Mouse (Mus musculus): ENCODE measurements around the gene Tango6. TPM values are rescaled to one million over a fixed set of nuclear protein-coding genes. Genes with fewer than 3 reads are reported as not detected.
"Not testable (repeated sequence)": the region's sequence is repeated elsewhere in the genome, so short reads cannot be mapped to it uniquely, and the experiment has no call there.

Tango6 gene
- polyA plus RNA-seq, 1 experiment = 2.5 TPM

GRCm38 (mm10) chr8:106761867-106762523, 79.1 kb downstream of the Tango6 start:
- Histone ChIP-seq H3K27ac (replicated peaks; ENCODE audit: low read depth, low read length) (no peak overlapping the region), H3K4me3 (ENCODE audit: insufficient read depth, low read depth, low read length) (no peak overlapping the region), H3K4me1 (ENCODE audit: control insufficient read depth, insufficient read depth, insufficient read length, low read length) (no peaks in the 10 kb centered on the region)

GRCm38 (mm10) chr8:106764529-106764928, 81.7 kb downstream of the Tango6 start:
- no peak overlapping the region for H3K27ac ChIP-seq (replicated peaks; ENCODE audit: low read depth, low read length)
- no peaks in the 10 kb centered on the region for H3K4me1 ChIP-seq (ENCODE audit: control insufficient read depth, insufficient read depth, insufficient read length, low read length)
- no peak overlapping the region for H3K4me3 ChIP-seq (ENCODE audit: insufficient read depth, low read depth, low read length)

GRCm38 (mm10) chr8:106765570-106765969, 82.7 kb downstream of the Tango6 start:
- Histone ChIP-seq H3K4me3 (ENCODE audit: insufficient read depth, low read depth, low read length) (no peak overlapping the region), H3K27ac (replicated peaks; ENCODE audit: low read depth, low read length) (no peak overlapping the region), H3K4me1 (ENCODE audit: control insufficient read depth, insufficient read depth, insufficient read length, low read length) (peaks cover under 1% of the 10 kb centered on the region)

- Histone ChIP-seq H3K27ac (replicated peaks; ENCODE audit: low read depth, low read length) (no peak overlapping the region), H3K4me1 (ENCODE audit: control insufficient read depth, insufficient read depth, insufficient read length, low read length) (peaks cover 9% of the 10 kb centered on the region), H3K4me3 (ENCODE audit: insufficient read depth, low read depth, low read length) (no peak overlapping the region)
Observed at GRCm38 (mm10) chr8:106766736-106767135, 83.9 kb downstream of the Tango6 start.

GRCm38 (mm10) chr8:106769147-106769805, 86.4 kb downstream of the Tango6 start:
- Histone ChIP-seq H3K4me3 (ENCODE audit: insufficient read depth, low read depth, low read length) (no peak overlapping the region), H3K27ac (replicated peaks; ENCODE audit: low read depth, low read length) (no peak overlapping the region), H3K4me1 (ENCODE audit: control insufficient read depth, insufficient read depth, insufficient read length, low read length) (peaks cover 9% of the 10 kb centered on the region)

GRCm38 (mm10) chr8:106770596-106771179, 87.8 kb downstream of the Tango6 start:
- Histone ChIP-seq H3K4me3 (ENCODE audit: insufficient read depth, low read depth, low read length) (no peak overlapping the region), H3K4me1 (ENCODE audit: control insufficient read depth, insufficient read depth, insufficient read length, low read length) (peaks cover 9% of the 10 kb centered on the region), H3K27ac (replicated peaks; ENCODE audit: low read depth, low read length) (peak overlapping the region; percentile 47; the same call in 1 of the 2 replicates)

GRCm38 (mm10) chr8:106772094-106772493, 89.2 kb downstream of the Tango6 start:
- H3K4me3 ChIP-seq (ENCODE audit: insufficient read depth, low read depth, low read length) = no peak overlapping the region
- peaks cover 9% of the 10 kb centered on the region for H3K4me1 ChIP-seq (ENCODE audit: control insufficient read depth, insufficient read depth, insufficient read length, low read length)
- H3K27ac ChIP-seq (replicated peaks; ENCODE audit: low read depth, low read length) = peak overlapping the region; percentile 44

GRCm38 (mm10) chr8:106772501-106772900, 89.6 kb downstream of the Tango6 start:
- Histone ChIP-seq H3K27ac (replicated peaks; ENCODE audit: low read depth, low read length) (peak overlapping the region; percentile 52; the same call in 1 of the 2 replicates), H3K4me3 (ENCODE audit: insufficient read depth, low read depth, low read length) (no peak overlapping the region), H3K4me1 (ENCODE audit: control insufficient read depth, insufficient read depth, insufficient read length, low read length) (peaks cover 9% of the 10 kb centered on the region)

- no peak overlapping the region for H3K4me3 ChIP-seq (ENCODE audit: insufficient read depth, low read depth, low read length)
- H3K27ac ChIP-seq (replicated peaks; ENCODE audit: low read depth, low read length) = no peak overlapping the region
- peaks cover 9% of the 10 kb centered on the region for H3K4me1 ChIP-seq (ENCODE audit: control insufficient read depth, insufficient read depth, insufficient read length, low read length)
Observed at GRCm38 (mm10) chr8:106774567-106775320, 91.9 kb downstream of the Tango6 start.

- H3K27ac ChIP-seq (replicated peaks; ENCODE audit: low read depth, low read length) = no peak overlapping the region
- no peak overlapping the region for H3K4me3 ChIP-seq (ENCODE audit: insufficient read depth, low read depth, low read length)
- H3K4me1 ChIP-seq (ENCODE audit: control insufficient read depth, insufficient read depth, insufficient read length, low read length) = no peaks in the 10 kb centered on the region
Observed at GRCm38 (mm10) chr8:106789623-106790022, 106.8 kb downstream of the Tango6 start.

GRCm38 (mm10) chr8:106794820-106795219, 112.0 kb downstream of the Tango6 start:
- no peak overlapping the region for H3K27ac ChIP-seq (replicated peaks; ENCODE audit: low read depth, low read length)
- H3K4me1 ChIP-seq (ENCODE audit: control insufficient read depth, insufficient read depth, insufficient read length, low read length) = no peaks in the 10 kb centered on the region; the same call in 1 of the 2 replicates
- H3K4me3 ChIP-seq (ENCODE audit: insufficient read depth, low read depth, low read length) = no peak overlapping the region

GRCm38 (mm10) chr8:106799821-106800220, 117.0 kb downstream of the Tango6 start:
- no peak overlapping the region for H3K4me3 ChIP-seq (ENCODE audit: insufficient read depth, low read depth, low read length)
- H3K27ac ChIP-seq (replicated peaks; ENCODE audit: low read depth, low read length) = no peak overlapping the region
- H3K4me1 ChIP-seq (ENCODE audit: control insufficient read depth, insufficient read depth, insufficient read length, low read length) = peaks cover 12% of the 10 kb centered on the region

GRCm38 (mm10) chr8:106801261-106801660, 118.4 kb downstream of the Tango6 start:
- Histone ChIP-seq H3K4me1 (ENCODE audit: control insufficient read depth, insufficient read depth, insufficient read length, low read length) (peaks cover 12% of the 10 kb centered on the region), H3K4me3 (ENCODE audit: insufficient read depth, low read depth, low read length) (no peak overlapping the region), H3K27ac (replicated peaks; ENCODE audit: low read depth, low read length) (peak overlapping the region; percentile 62)

- H3K4me1 ChIP-seq (ENCODE audit: control insufficient read depth, insufficient read depth, insufficient read length, low read length) = peaks cover 12% of the 10 kb centered on the region
- not testable (repeated sequence) for H3K4me3 ChIP-seq (ENCODE audit: insufficient read depth, low read depth, low read length)
- H3K27ac ChIP-seq (replicated peaks; ENCODE audit: low read depth, low read length) = peak overlapping the region; percentile 62
Observed at GRCm38 (mm10) chr8:106802384-106803137, 119.7 kb downstream of the Tango6 start.

Measured in brown adipose tissue, adult 24 weeks (tissue).